Mouse (Mus musculus): ENCODE measurements around the gene A830018L16Rik.
A peak's percentile ranks its signal among the peaks of the same experiment; 100 is the strongest.

Gene A830018L16Rik

GRCm38 (mm10) chr1:11652773-11653172 lies 238.9 kb downstream of the A830018L16Rik start:
- no peak for DNase-seq (ENCODE audit: low read depth)

- peak; percentile 44 for DNase-seq (ENCODE audit: low read depth)
Observed at GRCm38 (mm10) chr1:11657341-11658060, 243.6 kb downstream of the A830018L16Rik start.

- no peak for DNase-seq (ENCODE audit: low read depth)
Observed at GRCm38 (mm10) chr1:11658061-11658625, 244.2 kb downstream of the A830018L16Rik start.

- DNase-seq (ENCODE audit: low read depth) = no peak
Observed at GRCm38 (mm10) chr1:11744749-11745314, 330.9 kb downstream of the A830018L16Rik start.

- peak; percentile 14 for DNase-seq (ENCODE audit: low read depth)
Observed at GRCm38 (mm10) chr1:11748424-11748823, 334.5 kb downstream of the A830018L16Rik start.

- DNase-seq (ENCODE audit: low read depth) = no peak
Observed at GRCm38 (mm10) chr1:11750065-11750464, 336.2 kb downstream of the A830018L16Rik start.

- DNase-seq (ENCODE audit: low read depth) = peak; percentile 4
Observed at GRCm38 (mm10) chr1:11750607-11751006, 336.7 kb downstream of the A830018L16Rik start.

- DNase-seq (ENCODE audit: low read depth) = no peak
Observed at GRCm38 (mm10) chr1:11751996-11752395, 338.1 kb downstream of the A830018L16Rik start.

- peak; percentile 11 for DNase-seq (ENCODE audit: low read depth)
Observed at GRCm38 (mm10) chr1:11788264-11788663, 374.4 kb downstream of the A830018L16Rik start.

- DNase-seq (ENCODE audit: low read depth) = no peak
Observed at GRCm38 (mm10) chr1:11792820-11793219, 378.9 kb downstream of the A830018L16Rik start.

- DNase-seq (ENCODE audit: low read depth) = peak; percentile 11
Observed at GRCm38 (mm10) chr1:11795666-11796065, 381.8 kb downstream of the A830018L16Rik start.

GRCm38 (mm10) chr1:11872847-11873246 lies 458.9 kb downstream of the A830018L16Rik start:
- DNase-seq (ENCODE audit: low read depth) = no peak

GRCm38 (mm10) chr1:11873573-11873972 lies 459.7 kb downstream of the A830018L16Rik start:
- DNase-seq (ENCODE audit: low read depth) = no peak

- DNase-seq (ENCODE audit: low read depth) = no peak
Observed at GRCm38 (mm10) chr1:11881706-11882105, 467.8 kb downstream of the A830018L16Rik start.

GRCm38 (mm10) chr1:11895715-11896114 lies 481.8 kb downstream of the A830018L16Rik start:
- DNase-seq (ENCODE audit: low read depth) = peak; percentile 15

GRCm38 (mm10) chr1:11915873-11916272 lies 502.0 kb downstream of the A830018L16Rik start:
- no peak for DNase-seq (ENCODE audit: low read depth)

- DNase-seq (ENCODE audit: low read depth) = no peak
Observed at GRCm38 (mm10) chr1:11936984-11937383, 523.1 kb downstream of the A830018L16Rik start.

GRCm38 (mm10) chr1:11959421-11960206 lies 545.7 kb downstream of the A830018L16Rik start:
- no peak for DNase-seq (ENCODE audit: low read depth)

GRCm38 (mm10) chr1:11982590-11983136 lies 568.8 kb downstream of the A830018L16Rik start:
- DNase-seq (ENCODE audit: low read depth) = no peak

- DNase-seq (ENCODE audit: low read depth) = no peak
Observed at GRCm38 (mm10) chr1:11990011-11990410, 576.1 kb downstream of the A830018L16Rik start.

- DNase-seq (ENCODE audit: low read depth) = no peak
Observed at GRCm38 (mm10) chr1:11996297-11996878, 582.5 kb downstream of the A830018L16Rik start.

- DNase-seq (ENCODE audit: low read depth) = no peak
Observed at GRCm38 (mm10) chr1:11997574-11997973, 583.7 kb downstream of the A830018L16Rik start.
